Mouse (Mus musculus) liver, postnatal 0 days (tissue): ENCODE data around the gene Ttll2.
"Not testable (repeated sequence)": the region's sequence is repeated elsewhere in the genome, so short reads cannot be mapped to it uniquely, and the experiment has no call there.

Experiments
- CTCF ChIP-seq: sonication (generic); IDR thresholded peaks from 2 replicates; pipeline ENCODE4 v1.5.1; 2016; ENCODE audit warnings: antibody characterized with exemption, low read depth
- EP300 ChIP-seq: IDR thresholded peaks from 2 replicates; pipeline ENCODE4 v1.6.1; 2016; ENCODE audit warnings: antibody characterized with exemption, low read depth, mild to moderate bottlenecking

GRCm38 (mm10) chr17:7383167-7384143 lies 31.0 kb upstream of the Ttll2 start:
- TF ChIP-seq CTCF, EP300: not testable (repeated sequence)
